Mouse (Mus musculus) kidney, adult 2 months (tissue): ENCODE results near the gene Caln1. TPM values are rescaled to one million over a fixed set of nuclear protein-coding genes. Genes with fewer than 3 reads are reported as not detected.

Experiments used
- DNase-seq: peaks from one replicate; pipeline ENCODE4 v3.0.0; 2021
- H3K27ac ChIP-seq: fragments of 200-500 bp; 2 replicates; pipeline ENCODE4 v1.5.1; 2012; ENCODE audit warnings: low read depth, low read length, control low read depth, inconsistent platforms; ENCODE audit not compliant: insufficient read depth
- H3K27me3 ChIP-seq: fragments of 200-500 bp; replicated peaks from 2 replicates; pipeline ENCODE4 v1.6.1; 2012; ENCODE audit warnings: mild to moderate bottlenecking, moderate library complexity, low read length, inconsistent platforms; ENCODE audit not compliant: control insufficient read depth, insufficient read depth
- H3K36me3 ChIP-seq: fragments of 200-500 bp; 2 replicates; pipeline ENCODE4 v1.6.1; 2012; ENCODE audit warnings: mild to moderate bottlenecking, moderate library complexity, low read length, inconsistent platforms; ENCODE audit not compliant: control insufficient read depth, insufficient read depth
- H3K4me1 ChIP-seq: fragments of 200-500 bp; 2 replicates; pipeline ENCODE4 v1.6.1; 2011; ENCODE audit warnings: low read length; ENCODE audit not compliant: control insufficient read depth, insufficient read depth
- H3K4me3 ChIP-seq: fragments of 200-500 bp; 2 replicates; pipeline ENCODE4 v1.5.1; 2011; ENCODE audit warnings: mild to moderate bottlenecking, low read depth, low read length, control low read depth; ENCODE audit not compliant: insufficient read depth
- CTCF ChIP-seq: fragments of 200-500 bp; conservative IDR thresholded peaks from 2 replicates; pipeline ENCODE4 v1.5.1; 2011; ENCODE audit warnings: low read depth, mild to moderate bottlenecking, control low read depth, low read length, moderate library complexity, mixed read lengths; ENCODE audit not compliant: insufficient read depth, insufficient read length
- POLR2A ChIP-seq: fragments of 200-500 bp; IDR thresholded peaks from one replicate; pipeline ENCODE4 v1.6.1; 2011; ENCODE audit warnings: low read depth, low read length, control low read depth
- WGBS: fragments of 180-500 bp; shearing (Covaris S2); methylation state at CpG from one replicate; pipeline ENCODE4 v1.1.7; 2018; 5-methylcytosine and 5-hydroxymethylcytosine counted together
- polyA plus RNA-seq: library from polyadenylated mRNA; depleted of rRNA; stranded (reverse); fragments of >200 nt; gene quantifications from 2 replicates; pipeline ENCODE4 v1.2.3, GENCODE M21; 2012; rRNA removed

The Caln1 gene
- polyA plus RNA-seq, 1 experiment: 0.02 TPM

- Histone ChIP-seq H3K27me3 (no peaks in the 10 kb centered on the region), H3K4me1 (no peaks in the 10 kb centered on the region), H3K36me3 (no peaks in the 10 kb centered on the region), H3K27ac (no peak overlapping the region), H3K4me3 (no peak overlapping the region)
- DNase-seq: no peak
- TF ChIP-seq POLR2A: no peak
- TF ChIP-seq CTCF: no peak
- WGBS: 83% methylated on average over 3 of the region's 3 CpGs
Observed at GRCm38 (mm10) chr5:130875391-130875790, 506.1 kb downstream of the Caln1 start.

GRCm38 (mm10) chr5:130880331-130880730 lies 511.1 kb downstream of the Caln1 start:
- Histone ChIP-seq H3K27me3 (no peaks in the 10 kb centered on the region), H3K4me3 (no peak overlapping the region), H3K36me3 (no peaks in the 10 kb centered on the region), H3K4me1 (no peaks in the 10 kb centered on the region), H3K27ac (no peak overlapping the region)
- no peak for DNase-seq
- TF ChIP-seq CTCF (no peak), POLR2A (no peak)
- 92% methylated on average over 5 of the region's 5 CpGs for WGBS

- H3K36me3 ChIP-seq: no peaks in the 10 kb centered on the region
- H3K4me3 ChIP-seq: no peak overlapping the region
- no peak overlapping the region for H3K27ac ChIP-seq
- 40% methylated on average over 5 of the region's 5 CpGs for WGBS
- DNase-seq: no peak
- 0 out of 2 replicates have a peak, but pooled peaks cover 4% of the 10 kb centered on the region for H3K4me1 ChIP-seq
- TF ChIP-seq POLR2A (no peak), CTCF (no peak)
- no peaks in the 10 kb centered on the region for H3K27me3 ChIP-seq
Observed at GRCm38 (mm10) chr5:130891735-130892134, 522.5 kb downstream of the Caln1 start.

- Histone ChIP-seq H3K27ac (no peak overlapping the region), H3K4me3 (no peak overlapping the region), H3K4me1 (0 out of 2 replicates have a peak, but pooled peaks cover 4% of the 10 kb centered on the region), H3K36me3 (no peaks in the 10 kb centered on the region), H3K27me3 (no peaks in the 10 kb centered on the region)
- TF ChIP-seq CTCF (0 out of 2 replicates have a peak, but pooled peaks have one; percentile 11), POLR2A (no peak)
- WGBS: 97% methylated on average over 3 of the region's 3 CpGs
- DNase-seq: no peak
Observed at GRCm38 (mm10) chr5:130895991-130896390, 526.7 kb downstream of the Caln1 start.

Other genes starting within 250 kb of the Caln1 start
- gene Kctd7, start 224.6 kb upstream of the Caln1 start, polyA plus RNA-seq: 2.4 and 4.3 TPM in 2 replicates
- gene Rabgef1, start 197.7 kb upstream of the Caln1 start, polyA plus RNA-seq: 18.4 and 20.9 TPM in 2 replicates
- gene Tmem248, start 152.4 kb upstream of the Caln1 start, polyA plus RNA-seq: 29.2 and 30.9 TPM in 2 replicates
- gene Sbds, start 113.9 kb upstream of the Caln1 start, polyA plus RNA-seq: 33.7 and 40.7 TPM in 2 replicates
- 12.1 and 12.7 TPM in 2 replicates for gene Tyw1, start 113.8 kb upstream of the Caln1 start, polyA plus RNA-seq
- gene A330070K13Rik, start 15.2 kb downstream of the Caln1 start, polyA plus RNA-seq: not detected in 2 replicates